Mouse (Mus musculus): ENCODE data around the gene Akip1. TPM values are rescaled to one million over a fixed set of nuclear protein-coding genes. Genes with fewer than 3 reads are reported as not detected.

Akip1 gene
- polyA plus RNA-seq, 1 experiment from 2014 or later, result 15.5 TPM

DNA sequence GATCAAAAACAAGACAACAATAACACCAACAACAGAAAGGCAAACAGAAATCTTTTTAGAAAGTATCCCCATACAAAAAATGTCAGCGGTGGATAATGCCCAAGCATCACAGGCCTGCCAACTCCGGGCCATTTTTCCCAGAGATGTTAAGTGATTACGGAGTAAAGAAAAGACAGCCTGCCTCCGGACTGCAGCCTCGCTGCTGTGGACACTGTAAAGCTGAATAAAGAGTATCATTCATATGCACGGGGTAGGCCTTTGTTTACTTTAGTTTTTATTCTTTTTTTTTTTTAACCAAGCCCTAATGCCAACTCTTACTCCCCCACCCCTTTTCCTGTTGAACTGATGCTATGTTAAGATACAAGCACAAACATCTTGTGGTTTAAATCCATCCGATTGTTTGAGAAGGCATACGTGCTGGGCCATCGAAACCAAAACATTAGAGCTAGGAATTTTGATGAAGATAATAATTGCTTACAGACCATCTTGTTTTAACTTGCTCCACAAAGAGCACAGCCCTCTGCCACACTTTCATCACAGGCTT, 16.8 kb upstream of the Akip1 start:
- H3K4me1 ChIP-seq (replicated peaks), result no peaks in the 10 kb centered on the region; the same call in 1 of the 2 replicates
- H3K4me3 ChIP-seq, result no peak overlapping the region
- H3K36me3 ChIP-seq, result no peaks in the 10 kb centered on the region
- no peak overlapping the region for H3K4me2 ChIP-seq
- no peak for ATAC-seq (ENCODE audit: low FRiP score)
- no peaks in the 10 kb centered on the region for H3K27me3 ChIP-seq
- WGBS, result 47% methylated on average over 9 of the region's 9 CpGs
- no peaks in the 10 kb centered on the region for H3K9me3 ChIP-seq
- no peak overlapping the region for H3K9ac ChIP-seq
- no peak overlapping the region for H3K27ac ChIP-seq

DNA sequence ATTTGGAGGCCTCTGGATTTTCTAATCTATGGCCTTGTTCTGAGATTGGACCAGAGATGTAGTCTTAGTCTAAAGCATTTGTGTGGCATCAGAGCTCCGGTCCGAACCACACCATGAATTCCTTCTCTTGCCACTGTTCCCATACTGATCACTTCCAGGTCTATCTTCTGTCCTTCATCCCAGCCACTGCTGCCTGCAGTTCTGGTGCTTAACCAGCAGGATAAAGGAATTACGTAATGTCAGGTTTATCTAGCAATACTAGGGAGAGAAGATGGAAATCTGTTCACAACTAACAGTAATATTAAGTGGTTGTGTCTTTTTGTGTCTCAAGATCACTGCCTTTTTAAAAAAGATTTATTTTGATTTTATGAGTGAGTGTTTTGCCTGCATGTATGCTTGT, 13.4 kb upstream of the Akip1 start:
- no peaks in the 10 kb centered on the region; the same call in 1 of the 2 replicates for H3K4me1 ChIP-seq (replicated peaks)
- 88% methylated on average over 3 of the region's 3 CpGs for WGBS
- ATAC-seq (ENCODE audit: low FRiP score), result no peak
- H3K27me3 ChIP-seq, result no peaks in the 10 kb centered on the region
- no peak overlapping the region for H3K9ac ChIP-seq
- H3K9me3 ChIP-seq, result no peaks in the 10 kb centered on the region
- H3K27ac ChIP-seq, result no peak overlapping the region
- no peak overlapping the region for H3K4me2 ChIP-seq
- H3K36me3 ChIP-seq, result no peaks in the 10 kb centered on the region
- H3K4me3 ChIP-seq, result no peak overlapping the region

DNA sequence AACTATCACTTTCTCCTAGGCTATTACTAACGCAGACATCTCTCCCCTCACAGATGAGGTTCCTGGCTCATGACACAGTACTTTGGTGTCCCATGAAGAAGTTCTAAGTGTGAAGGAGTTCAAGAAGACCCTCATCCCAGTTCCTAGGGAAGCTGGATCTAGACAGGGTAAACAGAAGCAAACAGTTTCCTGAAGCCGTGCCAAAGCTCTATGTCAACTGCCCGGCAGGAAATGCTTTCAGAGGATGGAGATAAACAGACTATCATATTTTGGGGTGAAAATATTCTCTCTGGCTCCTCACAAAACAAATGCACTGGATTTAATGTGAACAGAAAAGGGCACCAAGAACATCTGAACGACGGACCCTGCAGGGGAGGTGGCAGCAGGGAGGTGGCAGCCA, 12.5 kb upstream of the Akip1 start:
- no peak overlapping the region for H3K4me2 ChIP-seq
- no peaks in the 10 kb centered on the region for H3K27me3 ChIP-seq
- H3K9me3 ChIP-seq, result no peaks in the 10 kb centered on the region
- H3K4me3 ChIP-seq, result no peak overlapping the region
- ATAC-seq (ENCODE audit: low FRiP score), result no peak
- 93% methylated on average over 5 of the region's 5 CpGs for WGBS
- H3K9ac ChIP-seq, result no peak overlapping the region
- H3K4me1 ChIP-seq (replicated peaks), result no peaks in the 10 kb centered on the region; the same call in 1 of the 2 replicates
- H3K36me3 ChIP-seq, result no peaks in the 10 kb centered on the region
- no peak overlapping the region for H3K27ac ChIP-seq

DNA sequence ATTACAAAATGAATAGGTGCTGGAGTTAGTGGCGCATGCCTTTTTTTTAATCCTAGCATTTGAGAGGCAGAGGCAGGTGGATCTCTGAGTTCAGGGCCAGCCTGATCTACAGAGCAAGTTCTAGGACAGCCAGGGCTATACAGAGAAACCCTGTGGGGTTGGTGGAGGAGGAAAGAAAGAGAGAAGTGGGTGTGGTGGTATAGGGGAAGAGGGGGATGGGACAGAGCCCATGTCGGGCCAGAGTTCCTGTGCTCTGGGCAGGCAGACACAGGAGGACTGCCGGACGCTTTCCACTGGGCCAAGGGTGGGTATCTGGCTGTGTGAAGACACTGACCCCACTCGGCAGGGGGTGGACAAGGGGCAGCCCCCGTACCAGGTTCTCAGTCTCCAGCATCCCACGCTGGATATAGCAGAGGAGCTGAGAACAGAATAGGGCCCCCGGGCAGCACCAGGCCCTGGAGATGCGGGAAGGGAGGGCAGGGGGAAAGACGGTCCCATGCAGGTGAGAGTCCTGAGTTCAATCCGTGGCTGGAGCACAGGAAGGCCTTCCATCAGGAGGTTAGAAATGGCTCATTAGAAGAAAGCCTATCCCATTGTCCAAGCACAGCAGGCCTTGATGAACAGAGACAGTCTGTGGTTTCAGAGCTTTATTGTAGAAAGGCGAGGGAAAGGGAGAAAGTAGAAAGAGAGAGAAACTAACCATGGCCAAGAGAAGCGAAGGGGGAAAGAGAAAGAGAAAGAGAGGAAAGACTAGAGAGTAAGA, 8.7 kb upstream of the Akip1 start:
- Histone ChIP-seq H3K9ac (no peak overlapping the region), H3K27ac (no peak overlapping the region), H3K4me3 (no peak overlapping the region), H3K4me2 (no peak overlapping the region), H3K9me3 (no peaks in the 10 kb centered on the region), H3K27me3 (no peaks in the 10 kb centered on the region), H3K4me1 (replicated peaks) (no peaks in the 10 kb centered on the region), H3K36me3 (no peaks in the 10 kb centered on the region)
- WGBS, result 79% methylated on average over 13 of the region's 13 CpGs
- ATAC-seq (ENCODE audit: low FRiP score), result no peak

DNA sequence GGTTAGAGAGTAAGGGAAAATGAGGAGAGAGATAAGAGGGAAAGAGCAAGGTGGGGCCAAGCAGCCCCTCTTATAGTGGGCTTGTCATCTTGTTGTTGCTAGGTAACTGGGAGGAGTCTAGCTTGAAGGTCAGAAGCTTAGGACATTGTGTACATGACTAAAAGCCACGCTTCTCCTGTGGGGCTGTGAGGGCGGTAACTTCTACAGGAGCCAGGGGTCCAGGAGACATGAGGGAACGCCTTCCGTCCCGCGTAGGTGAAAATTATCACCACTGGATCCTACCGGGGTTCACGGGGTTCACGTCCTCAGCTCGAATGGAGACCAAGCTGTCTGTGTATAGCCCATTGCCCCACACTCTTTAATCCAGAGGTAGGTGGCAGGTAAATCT, 8.2 kb upstream of the Akip1 start:
- no peaks in the 10 kb centered on the region for H3K27me3 ChIP-seq
- H3K27ac ChIP-seq, result no peak overlapping the region
- no peaks in the 10 kb centered on the region for H3K9me3 ChIP-seq
- H3K9ac ChIP-seq, result no peak overlapping the region
- no peak for ATAC-seq (ENCODE audit: low FRiP score)
- H3K4me2 ChIP-seq, result no peak overlapping the region
- no peaks in the 10 kb centered on the region for H3K36me3 ChIP-seq
- no peak overlapping the region for H3K4me3 ChIP-seq
- WGBS, result 91% methylated on average over 10 of the region's 10 CpGs
- no peaks in the 10 kb centered on the region for H3K4me1 ChIP-seq (replicated peaks)

DNA sequence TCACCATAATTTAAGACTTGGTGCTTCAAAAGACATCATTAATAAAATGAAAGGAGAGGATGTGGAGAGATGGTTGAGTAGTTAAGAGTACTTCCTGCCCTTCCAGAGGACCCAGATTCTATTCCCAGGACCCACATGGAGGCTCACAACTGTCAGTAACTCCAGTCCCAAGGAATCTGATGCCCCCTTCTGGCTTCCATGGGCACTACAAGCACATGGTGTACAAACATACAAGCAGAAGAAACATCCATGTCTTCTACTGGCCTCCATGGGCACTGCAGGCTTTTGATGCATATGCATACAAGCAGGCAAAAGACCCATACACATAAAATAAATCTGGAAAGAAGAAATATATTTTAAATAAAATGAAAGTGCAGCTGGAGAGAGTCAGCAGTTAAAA, 3.3 kb upstream of the Akip1 start:
- Histone ChIP-seq H3K9ac (no peak overlapping the region), H3K27me3 (0 out of 2 replicates have a peak, but pooled peaks cover 4% of the 10 kb centered on the region), H3K4me3 (no peak overlapping the region), H3K27ac (no peak overlapping the region), H3K4me1 (replicated peaks) (0 out of 2 replicates have a peak, but pooled peaks cover 6% of the 10 kb centered on the region), H3K4me2 (no peak overlapping the region), H3K9me3 (no peaks in the 10 kb centered on the region), H3K36me3 (no peaks in the 10 kb centered on the region)
- ATAC-seq (ENCODE audit: low FRiP score), result no peak

DNA sequence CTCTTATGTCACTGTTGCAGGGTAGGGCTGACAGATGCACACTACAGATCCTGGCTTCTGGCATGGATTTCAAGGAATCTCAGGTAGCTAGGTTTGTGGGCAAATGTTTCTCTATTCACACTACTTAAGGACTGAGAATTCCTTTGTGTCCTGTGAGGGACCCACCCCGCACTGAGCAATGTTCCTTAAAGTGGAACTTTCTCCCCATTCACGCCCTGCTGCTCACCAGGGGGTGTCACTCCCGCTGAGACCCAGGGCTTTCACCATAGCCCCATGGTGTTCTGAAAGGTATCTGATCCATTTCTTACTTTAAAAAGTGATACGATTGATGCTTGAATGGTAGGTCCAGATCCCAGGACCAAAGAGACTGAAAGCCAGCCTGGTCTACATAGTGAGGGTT, 769 bp upstream of the Akip1 start:
- H3K9ac ChIP-seq, result no peak overlapping the region; the same call in 1 of the 2 replicates
- WGBS, result 38% methylated on average over 4 of the region's 4 CpGs

DNA sequence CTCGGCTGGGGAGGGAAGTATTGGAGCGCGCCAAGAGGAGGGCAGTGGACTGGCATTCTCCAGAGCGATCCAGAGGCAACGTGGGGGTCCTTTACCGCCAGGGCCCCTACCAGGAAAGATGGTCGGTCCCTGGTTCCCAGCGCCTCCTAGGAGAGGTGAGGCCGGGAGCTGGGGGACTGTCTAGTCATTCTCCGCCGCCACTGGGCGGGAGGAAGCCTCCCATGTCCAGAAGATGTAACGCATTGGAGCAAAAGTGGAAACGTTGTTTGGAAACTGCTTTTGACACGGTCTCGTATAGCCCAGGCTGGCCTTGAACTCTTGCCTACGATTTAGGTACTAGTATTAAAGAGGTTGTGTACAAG, 507 bp downstream of the Akip1 start:
- Histone ChIP-seq H3K4me2 (peak overlapping the region; percentile 65), H3K27ac (peak overlapping the region; percentile 55), H3K4me1 (replicated peaks) (0 out of 2 replicates have a peak, but pooled peaks cover 6% of the 10 kb centered on the region), H3K9ac (peak overlapping the region; percentile 72), H3K36me3 (peaks cover 3% of the 10 kb centered on the region; the same call in 1 of the 2 replicates), H3K4me3 (peak overlapping the region; percentile 59), H3K27me3 (0 out of 2 replicates have a peak, but pooled peaks cover 4% of the 10 kb centered on the region), H3K9me3 (no peaks in the 10 kb centered on the region)
- 2% methylated on average over 17 of the region's 17 CpGs for WGBS
- ATAC-seq (ENCODE audit: low FRiP score), result no peak

More for the DNA sequence above, 769 bp upstream of the Akip1 start:
- Histone ChIP-seq H3K4me1 (replicated peaks) (0 out of 2 replicates have a peak, but pooled peaks cover 6% of the 10 kb centered on the region), H3K4me3 (peak overlapping the region; percentile 59), H3K36me3 (no peaks in the 10 kb centered on the region), H3K9me3 (no peaks in the 10 kb centered on the region), H3K4me2 (peak overlapping the region; percentile 65), H3K27me3 (0 out of 2 replicates have a peak, but pooled peaks cover 4% of the 10 kb centered on the region), H3K27ac (no peak overlapping the region)
- ATAC-seq (ENCODE audit: low FRiP score), result no peak

DNA sequence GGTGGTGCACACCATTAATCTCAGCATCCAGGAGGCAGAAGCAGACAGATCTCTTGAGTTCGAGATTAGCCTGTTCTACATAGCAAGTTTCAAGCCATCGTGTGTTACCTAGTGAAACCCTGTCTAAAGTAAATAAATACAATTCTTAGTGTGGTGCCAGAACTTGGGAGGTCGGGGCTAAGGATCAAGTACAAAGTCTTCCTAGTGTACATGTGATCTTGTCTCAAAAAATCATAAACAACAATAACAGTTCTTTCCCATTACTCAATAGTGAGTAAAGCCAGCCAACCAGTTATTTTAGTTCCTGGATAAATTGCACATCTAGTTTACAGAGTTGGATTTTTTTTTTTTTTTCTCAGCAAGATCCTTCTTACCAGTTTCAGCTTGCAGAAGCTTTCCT, 971 bp downstream of the Akip1 start:
- H3K9ac ChIP-seq, result no peak overlapping the region
- ATAC-seq (ENCODE audit: low FRiP score), result no peak
- peak overlapping the region; percentile 65 for H3K4me2 ChIP-seq
- no peaks in the 10 kb centered on the region for H3K9me3 ChIP-seq
- WGBS, result 75% methylated on average over 3 of the region's 3 CpGs
- 0 out of 2 replicates have a peak, but pooled peaks cover 4% of the 10 kb centered on the region for H3K27me3 ChIP-seq
- peaks cover 6% of the 10 kb centered on the region; the same call in 1 of the 2 replicates for H3K36me3 ChIP-seq
- peak overlapping the region; percentile 59 for H3K4me3 ChIP-seq
- H3K4me1 ChIP-seq (replicated peaks), result 0 out of 2 replicates have a peak, but pooled peaks cover 6% of the 10 kb centered on the region
- H3K27ac ChIP-seq, result no peak overlapping the region

DNA sequence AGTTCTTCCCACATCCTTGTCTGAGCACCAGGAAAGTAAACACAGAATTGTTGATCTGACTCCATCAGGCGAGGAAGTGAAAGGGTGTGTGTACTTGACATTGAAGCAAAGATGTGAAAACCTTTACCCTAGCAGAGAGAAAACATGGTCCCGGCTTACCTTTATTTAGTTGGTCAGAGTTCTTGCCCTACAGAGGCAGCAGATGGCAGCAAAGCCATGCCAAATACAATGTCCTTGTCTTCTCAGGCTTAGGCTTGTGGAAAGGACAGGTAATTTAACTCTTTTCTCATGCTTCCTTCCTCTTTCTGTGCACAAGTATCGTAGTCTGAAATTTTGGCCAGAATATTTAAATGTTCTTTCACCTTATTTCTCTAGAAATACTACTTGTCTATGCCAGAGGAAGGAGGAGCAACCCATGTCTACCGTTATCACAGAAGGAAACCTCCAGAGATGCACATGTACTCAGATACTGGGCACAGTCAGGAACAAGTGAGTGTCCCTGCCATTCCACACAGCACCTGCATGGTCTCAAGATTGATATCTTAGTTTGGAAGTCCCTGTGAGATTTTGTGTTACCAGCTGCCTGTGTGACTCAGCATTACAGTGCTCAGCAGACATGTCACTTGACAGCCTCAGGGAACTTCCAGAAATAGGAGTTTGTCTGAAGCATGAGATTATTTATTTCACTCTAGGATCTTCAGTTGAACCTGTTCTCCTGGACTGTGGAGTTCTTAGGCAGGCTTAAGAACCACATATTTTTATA, 3.7 kb downstream of the Akip1 start:
- Histone ChIP-seq H3K27me3 (0 out of 2 replicates have a peak, but pooled peaks cover 4% of the 10 kb centered on the region), H3K4me3 (no peak overlapping the region), H3K27ac (no peak overlapping the region), H3K36me3 (peaks cover 26% of the 10 kb centered on the region), H3K4me2 (no peak overlapping the region), H3K9ac (no peak overlapping the region), H3K9me3 (no peaks in the 10 kb centered on the region), H3K4me1 (replicated peaks) (0 out of 2 replicates have a peak, but pooled peaks cover 6% of the 10 kb centered on the region)
- WGBS, result 53% methylated on average over 4 of the region's 4 CpGs
- ATAC-seq (ENCODE audit: low FRiP score), result no peak

DNA sequence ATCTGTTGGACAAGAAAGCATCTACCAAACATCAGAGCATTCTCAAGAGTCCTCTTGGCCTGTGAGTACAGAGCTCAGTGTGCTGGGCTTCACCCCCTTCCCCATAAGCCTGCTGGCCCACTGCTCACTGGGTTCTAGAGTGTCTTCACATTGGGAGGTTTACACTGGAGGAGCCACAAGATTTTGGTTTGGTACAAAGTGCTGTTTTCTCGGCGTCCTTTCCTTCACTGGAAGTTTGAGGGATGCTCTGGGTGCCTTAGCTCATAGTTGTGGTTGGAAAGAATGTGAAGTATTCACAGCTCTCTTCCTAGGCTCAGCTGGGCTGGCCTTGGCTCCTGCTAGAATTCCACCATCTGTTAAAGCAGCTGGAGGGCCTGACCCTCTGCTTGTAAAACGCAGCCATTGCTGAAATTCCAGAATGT, 5.5 kb downstream of the Akip1 start:
- Histone ChIP-seq H3K27ac (no peak overlapping the region), H3K9ac (no peak overlapping the region), H3K27me3 (no peaks in the 10 kb centered on the region), H3K9me3 (no peaks in the 10 kb centered on the region), H3K4me3 (no peak overlapping the region), H3K4me1 (replicated peaks) (0 out of 2 replicates have a peak, but pooled peaks cover 3% of the 10 kb centered on the region), H3K4me2 (no peak overlapping the region), H3K36me3 (peaks cover 36% of the 10 kb centered on the region)
- no peak for ATAC-seq (ENCODE audit: low FRiP score)
- 80% methylated on average over 3 of the region's 3 CpGs for WGBS

DNA sequence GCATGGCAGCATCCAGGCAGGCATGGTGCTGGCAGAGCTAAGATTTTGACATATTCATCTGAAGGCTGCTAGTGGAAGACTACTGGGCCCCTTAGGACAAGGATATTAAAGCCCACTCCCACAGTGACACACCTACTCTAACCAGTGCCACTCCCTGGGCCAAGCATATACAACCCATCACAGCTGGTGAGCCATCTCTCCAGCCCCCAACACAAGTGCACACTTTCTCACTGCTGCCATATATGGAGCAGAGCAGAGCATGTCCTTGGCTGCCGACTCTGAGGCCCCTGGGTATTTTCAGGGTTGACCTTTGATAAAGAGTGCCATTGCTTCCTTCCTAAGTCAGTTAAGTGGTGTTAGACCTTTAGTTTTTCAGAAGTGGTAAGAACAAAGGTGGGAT, 6.6 kb downstream of the Akip1 start:
- Histone ChIP-seq H3K36me3 (peaks cover 36% of the 10 kb centered on the region), H3K9me3 (no peaks in the 10 kb centered on the region), H3K4me2 (no peak overlapping the region), H3K27ac (no peak overlapping the region), H3K9ac (no peak overlapping the region), H3K4me1 (replicated peaks) (no peaks in the 10 kb centered on the region), H3K27me3 (no peaks in the 10 kb centered on the region), H3K4me3 (no peak overlapping the region)
- no peak for ATAC-seq (ENCODE audit: low FRiP score)
- 78% methylated on average over 1 of the region's 1 CpGs for WGBS

Data from hindbrain, embryonic 13.5 days (tissue).